Mouse (Mus musculus) small intestine, adult 2 months (tissue): ENCODE measurements around the gene Gas2l2.

Experiments used
- CTCF ChIP-seq: fragments of 200-500 bp; IDR thresholded peaks from 2 replicates; pipeline ENCODE4 v1.5.1; 2012; ENCODE audit warnings: low read depth, mild to moderate bottlenecking, control low read depth, inconsistent platforms, low read length, moderate library complexity, mixed read lengths; ENCODE audit not compliant: insufficient replicate concordance, insufficient read length; ENCODE audit errors: extremely low read depth
- POLR2A ChIP-seq: fragments of 200-500 bp; IDR thresholded peaks from 2 replicates; pipeline ENCODE4 v1.6.1; 2012; ENCODE audit warnings: low read depth, mild to moderate bottlenecking, control low read depth, inconsistent platforms, low read length, moderate library complexity

- TF ChIP-seq CTCF, result peak; percentile 36; the same call in 1 of the 2 replicates
- no peak for TF ChIP-seq POLR2A
These were observed 8.9 kb downstream of the Gas2l2 start for GRCm38 (mm10) chr11:83420338-83420737.
